Mouse (Mus musculus) bone marrow macrophage, adult 2 months (primary cell): ENCODE results near the gene Fgfr2.

Experiments
- CTCF ChIP-seq: IDR thresholded peaks from 2 replicates; pipeline ENCODE4 v1.5.1; 2012; ENCODE audit warnings: low read depth, mild to moderate bottlenecking, low read length, moderate library complexity
- POLR2A ChIP-seq: IDR thresholded peaks from 2 replicates; pipeline ENCODE4 v1.6.1; 2012; ENCODE audit warnings: mild to moderate bottlenecking, low read depth, low read length, borderline replicate concordance

GRCm38 (mm10) chr7:130240191-130240590 is 2883.0 kb downstream of the Fgfr2 start:
- TF ChIP-seq CTCF (no peak), POLR2A (no peak)
